Mouse (Mus musculus) heart, embryonic 11.5 days (tissue): Measurements from ENCODE around the gene Coch. TPM values are rescaled to one million over a fixed set of nuclear protein-coding genes. Genes with fewer than 3 reads are reported as not detected.
"Not testable (repeated sequence)": the region's sequence is repeated elsewhere in the genome, so short reads cannot be mapped to it uniquely, and the experiment has no call there.

Experiments used
- ATAC-seq: fragments of 200-750 bp; cut with Nextera tagmentation; replicated peaks from 2 replicates; pipeline ENCODE4 v1.8.0; 2017; ENCODE audit warnings: moderate library complexity; ENCODE audit not compliant: insufficient number of reproducible peaks, low FRiP score, low TSS enrichment
- H3K27ac ChIP-seq: fragments of 300-500 bp; sonication (generic); 2 replicates; pipeline ENCODE4 v1.5.1; 2014; ENCODE audit warnings: mild to moderate bottlenecking, low read depth, low read length
- H3K27me3 ChIP-seq: fragments of 300-500 bp; sonication (generic); 2 replicates; pipeline ENCODE4 v1.6.1; 2014; ENCODE audit warnings: mild to moderate bottlenecking, low read length, mixed read lengths; ENCODE audit not compliant: control insufficient read depth, insufficient read depth
- H3K36me3 ChIP-seq: fragments of 300-500 bp; sonication (generic); 2 replicates; pipeline ENCODE4 v1.6.1; 2014; ENCODE audit warnings: mild to moderate bottlenecking, low read length, moderate library complexity, mixed read lengths; ENCODE audit not compliant: control insufficient read depth, insufficient read depth
- H3K4me1 ChIP-seq: fragments of 300-500 bp; sonication (generic); 2 replicates; pipeline ENCODE4 v1.6.1; 2014; ENCODE audit warnings: low read length; ENCODE audit not compliant: control insufficient read depth, insufficient read depth
- H3K4me2 ChIP-seq: fragments of 300-500 bp; sonication (generic); 2 replicates; pipeline ENCODE4 v1.6.1; 2014; ENCODE audit warnings: mild to moderate bottlenecking, moderate library complexity
- H3K4me3 ChIP-seq: fragments of 300-500 bp; sonication (generic); 2 replicates; pipeline ENCODE4 v1.5.1; 2014; ENCODE audit warnings: low read depth, low read length
- H3K9ac ChIP-seq: fragments of 300-500 bp; sonication (generic); 2 replicates; pipeline ENCODE4 v1.6.1; 2014; ENCODE audit warnings: mild to moderate bottlenecking, low read depth, low read length, moderate library complexity
- H3K9me3 ChIP-seq: fragments of 300-500 bp; sonication (generic); replicated peaks from 2 replicates; pipeline ENCODE4 v1.6.1; 2016; ENCODE audit warnings: low read length; ENCODE audit not compliant: control insufficient read depth
- WGBS: fragments of 180-500 bp; shearing (Covaris S2); extraction: QIAGEN DNeasy Blood & Tissue Kit; methylation state at CpG from one replicate; pipeline ENCODE4 v1.1.7; 2014; ENCODE audit not compliant: insufficient replicate concordance; 5-methylcytosine and 5-hydroxymethylcytosine counted together
- polyA plus RNA-seq: library from polyadenylated mRNA; unstranded; fragments of >200 nt; fragmentation: Nextera tagmentation; extraction: Ambion mirVana; gene quantifications from 2 replicates; pipeline ENCODE4 v1.2.1, GENCODE M21; 2014

The Coch gene
- polyA plus RNA-seq, 1 experiment from 2014 or later = 1.7 TPM

DNA sequence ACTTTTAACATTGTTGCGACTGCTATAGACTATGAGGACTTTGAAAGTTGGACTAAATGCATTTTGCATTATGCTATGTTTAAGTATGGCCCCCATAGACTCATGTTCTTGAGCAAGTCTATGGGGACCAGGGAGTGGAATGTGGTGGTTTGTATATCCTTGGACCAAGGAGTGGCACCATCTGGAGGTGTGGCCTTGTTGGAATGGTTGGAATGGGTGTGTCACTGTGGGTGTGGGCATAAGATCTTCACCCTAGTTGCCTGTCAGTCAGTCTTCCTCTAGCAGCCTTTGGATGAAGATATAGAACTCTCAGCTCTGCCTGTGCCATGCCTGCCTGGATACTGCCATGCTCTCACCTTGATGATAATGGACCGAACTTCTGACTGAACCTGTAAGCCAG is 15.3 kb upstream of the Coch start:
- H3K4me2 ChIP-seq, H3K9me3 ChIP-seq, H3K4me3 ChIP-seq, H3K9ac ChIP-seq, H3K36me3 ChIP-seq, H3K4me1 ChIP-seq, H3K27ac ChIP-seq, ATAC-seq, H3K27me3 ChIP-seq: not testable (repeated sequence)
- 85% methylated on average over 2 of the region's 2 CpGs for WGBS

DNA sequence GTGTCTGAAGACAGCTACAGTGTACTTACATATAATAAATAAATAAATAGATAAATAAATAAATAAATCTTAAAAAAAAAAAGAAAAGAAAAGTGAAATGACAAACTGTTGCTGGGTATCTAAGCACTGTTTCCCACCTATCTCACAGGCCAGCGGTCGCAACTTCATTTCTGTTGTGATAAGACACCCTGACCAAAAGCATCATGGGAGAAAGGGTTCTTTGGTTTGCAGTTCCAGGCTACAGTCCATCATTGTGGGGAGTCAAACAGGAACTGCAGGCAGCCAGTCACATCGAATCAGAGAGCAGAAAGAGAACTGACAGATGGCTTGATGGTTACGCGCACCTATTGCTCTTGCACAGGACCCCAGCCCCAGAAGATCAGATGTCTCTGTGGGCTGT is 3.9 kb upstream of the Coch start:
- no peak overlapping the region for H3K9ac ChIP-seq
- peaks cover 5% of the 10 kb centered on the region for H3K4me1 ChIP-seq
- H3K36me3 ChIP-seq = no peaks in the 10 kb centered on the region
- no peak overlapping the region for H3K4me3 ChIP-seq
- 69% methylated on average over 5 of the region's 5 CpGs for WGBS
- peaks cover 29% of the 10 kb centered on the region for H3K27me3 ChIP-seq
- H3K27ac ChIP-seq = no peak overlapping the region
- no peaks in the 10 kb centered on the region for H3K9me3 ChIP-seq
- ATAC-seq = no peak
- no peak overlapping the region for H3K4me2 ChIP-seq

DNA sequence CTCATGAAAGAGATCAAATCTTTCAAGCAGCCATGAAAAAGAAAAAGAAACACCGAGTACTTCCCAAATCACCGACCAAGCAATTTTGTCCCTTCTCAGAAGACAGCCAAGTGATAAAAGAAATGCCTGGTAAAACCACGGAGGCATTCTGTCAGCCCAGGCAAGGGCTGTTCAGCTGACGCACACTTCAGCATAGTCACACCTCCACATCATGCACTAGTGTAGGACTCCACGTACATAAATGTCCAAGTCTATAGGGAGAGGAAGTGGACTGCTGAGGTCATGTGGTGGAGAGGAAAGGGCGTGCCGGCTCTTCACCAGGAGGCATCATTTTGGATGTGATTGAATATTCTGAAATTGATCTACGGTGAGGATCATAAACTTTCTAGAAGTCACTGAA is 1.2 kb upstream of the Coch start:
- WGBS = 57% methylated on average over 8 of the region's 8 CpGs
- Histone ChIP-seq H3K36me3 (no peaks in the 10 kb centered on the region), H3K4me3 (no peak overlapping the region), H3K9me3 (no peaks in the 10 kb centered on the region), H3K4me2 (no peak overlapping the region), H3K9ac (no peak overlapping the region), H3K27me3 (peaks cover 45% of the 10 kb centered on the region), H3K27ac (no peak overlapping the region), H3K4me1 (peaks cover 5% of the 10 kb centered on the region)
- no peak for ATAC-seq

DNA sequence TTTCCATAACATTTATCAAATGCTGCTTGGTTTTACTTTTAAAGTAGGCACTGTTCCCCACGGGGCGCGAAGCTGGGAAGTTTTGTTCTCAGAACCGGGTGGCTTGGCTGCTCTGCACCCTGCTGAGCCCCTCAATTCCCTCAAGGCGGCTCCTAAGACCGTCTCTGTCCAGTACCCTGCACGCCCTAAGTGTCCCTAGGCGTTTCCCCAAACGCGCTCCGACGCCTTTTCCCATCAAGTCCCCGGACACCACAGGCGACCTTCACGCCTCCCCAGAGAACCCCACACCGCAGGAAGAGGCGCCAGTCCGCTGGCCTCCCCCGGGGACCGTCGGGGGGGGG is 283 bp upstream of the Coch start:
- Histone ChIP-seq H3K4me1 (peaks cover 5% of the 10 kb centered on the region), H3K4me3 (peak overlapping the region; percentile 65), H3K27ac (no peak overlapping the region), H3K4me2 (peak overlapping the region; percentile 97), H3K9ac (peak overlapping the region; percentile 47), H3K9me3 (no peaks in the 10 kb centered on the region), H3K36me3 (no peaks in the 10 kb centered on the region), H3K27me3 (peaks cover 45% of the 10 kb centered on the region)
- WGBS = under 1% methylated on average over 15 of the region's 21 CpGs
- ATAC-seq = peak; percentile 39; the same call in 1 of the 2 replicates

DNA sequence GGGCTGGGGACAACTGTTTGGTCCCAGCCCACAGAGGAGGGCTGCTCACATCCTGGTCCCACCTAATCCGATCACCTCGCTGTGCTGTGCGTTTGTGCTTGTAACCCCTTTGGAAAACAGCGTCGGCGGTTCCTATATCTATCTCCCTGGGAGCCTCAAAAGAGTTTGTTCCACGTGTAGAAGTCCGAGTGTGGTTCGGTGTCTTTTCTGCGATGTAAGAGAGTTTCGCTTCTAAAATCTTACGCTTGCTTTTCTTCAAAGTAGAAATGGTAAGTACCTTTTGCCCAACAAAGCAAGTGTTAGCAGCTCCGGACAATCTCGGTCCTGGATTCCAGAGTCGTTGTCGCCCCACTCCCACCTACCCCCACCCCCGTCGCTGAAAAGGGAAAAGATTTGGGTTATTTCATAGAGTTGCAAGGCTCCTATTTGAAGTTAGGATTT is 909 bp downstream of the Coch start:
- WGBS = 2% methylated on average over 18 of the region's 18 CpGs
- Histone ChIP-seq H3K4me2 (peak overlapping the region; percentile 97), H3K9ac (peak overlapping the region; percentile 39)

DNA sequence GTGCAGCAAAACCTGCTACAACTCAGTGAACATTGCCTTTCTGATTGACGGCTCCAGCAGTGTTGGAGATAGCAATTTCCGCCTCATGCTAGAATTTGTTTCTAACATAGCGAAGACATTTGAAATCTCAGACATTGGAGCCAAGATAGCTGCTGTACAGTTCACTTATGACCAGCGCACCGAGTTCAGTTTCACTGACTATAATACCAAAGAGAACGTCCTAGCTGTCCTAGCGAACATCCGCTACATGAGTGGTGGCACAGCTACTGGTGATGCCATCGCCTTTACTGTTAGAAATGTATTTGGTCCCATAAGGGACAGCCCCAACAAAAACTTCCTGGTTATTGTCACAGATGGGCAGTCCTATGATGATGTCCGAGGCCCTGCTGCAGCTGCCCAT is 10.2 kb downstream of the Coch start:
- no peak overlapping the region for H3K27ac ChIP-seq
- peaks cover 9% of the 10 kb centered on the region; the same call in 1 of the 2 replicates for H3K36me3 ChIP-seq
- H3K4me1 ChIP-seq = no peaks in the 10 kb centered on the region
- WGBS = 93% methylated on average over 10 of the region's 10 CpGs
- H3K9ac ChIP-seq = no peak overlapping the region
- no peak for ATAC-seq
- no peaks in the 10 kb centered on the region for H3K27me3 ChIP-seq
- no peak overlapping the region for H3K4me3 ChIP-seq
- H3K4me2 ChIP-seq = no peak overlapping the region
- H3K9me3 ChIP-seq = no peaks in the 10 kb centered on the region

More for the DNA sequence above, 909 bp downstream of the Coch start:
- Histone ChIP-seq H3K9me3 (no peaks in the 10 kb centered on the region), H3K4me1 (peaks cover 5% of the 10 kb centered on the region), H3K36me3 (no peaks in the 10 kb centered on the region), H3K4me3 (peak overlapping the region; percentile 65), H3K27me3 (peaks cover 45% of the 10 kb centered on the region), H3K27ac (no peak overlapping the region)
- ATAC-seq = no peak

DNA sequence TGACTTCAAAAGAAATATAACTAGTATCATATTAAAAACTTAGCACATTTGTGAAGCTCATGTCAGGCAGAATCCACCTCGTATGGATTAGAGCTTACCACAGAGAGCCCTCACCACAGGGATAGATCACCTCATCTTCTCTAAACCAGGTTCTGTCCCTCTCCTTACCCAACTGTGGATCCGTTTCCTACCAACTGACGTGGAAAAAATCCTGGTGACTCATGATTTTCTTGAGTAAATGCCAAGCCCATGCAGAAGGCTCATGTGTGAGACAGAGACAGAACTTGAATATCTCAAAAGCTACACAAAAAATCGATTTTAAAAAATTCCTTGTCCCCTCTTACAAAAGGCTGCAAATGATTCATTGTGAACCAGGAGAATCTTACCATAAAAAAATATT is 13.0 kb downstream of the Coch start:
- no peak for ATAC-seq
- H3K4me2 ChIP-seq = no peak overlapping the region
- H3K4me3 ChIP-seq = no peak overlapping the region
- H3K4me1 ChIP-seq = no peaks in the 10 kb centered on the region
- no peaks in the 10 kb centered on the region for H3K9me3 ChIP-seq
- no peaks in the 10 kb centered on the region for H3K27me3 ChIP-seq
- 84% methylated on average over 4 of the region's 4 CpGs for WGBS
- peaks cover 14% of the 10 kb centered on the region; the same call in 1 of the 2 replicates for H3K36me3 ChIP-seq
- no peak overlapping the region for H3K27ac ChIP-seq
- H3K9ac ChIP-seq = no peak overlapping the region

DNA sequence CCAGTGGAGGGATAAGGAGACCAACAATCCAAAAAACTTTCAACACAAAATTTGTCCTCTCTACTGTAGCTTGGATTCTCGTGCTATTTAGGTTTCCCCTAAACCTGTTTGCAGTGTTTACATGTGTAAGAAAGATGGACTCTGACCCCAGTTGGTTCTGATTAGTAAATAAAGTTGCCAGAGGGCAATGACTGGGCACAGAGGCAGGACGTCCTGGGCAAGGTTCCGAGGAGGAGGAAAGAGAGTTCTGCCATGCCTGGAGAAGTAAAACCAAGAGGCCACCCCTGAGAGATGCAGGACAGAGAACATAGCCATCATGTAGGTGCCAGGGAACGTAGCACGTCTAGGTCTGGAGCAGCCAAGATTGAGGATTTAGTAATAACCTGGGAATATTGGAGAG is 19.2 kb downstream of the Coch start:
- Histone ChIP-seq H3K4me3 (no peak overlapping the region), H3K27ac (no peak overlapping the region), H3K4me2 (no peak overlapping the region), H3K36me3 (peaks cover 18% of the 10 kb centered on the region), H3K4me1 (no peaks in the 10 kb centered on the region), H3K9ac (no peak overlapping the region), H3K9me3 (no peaks in the 10 kb centered on the region), H3K27me3 (no peaks in the 10 kb centered on the region)
- 87% methylated on average over 5 of the region's 5 CpGs for WGBS
- ATAC-seq = no peak

DNA sequence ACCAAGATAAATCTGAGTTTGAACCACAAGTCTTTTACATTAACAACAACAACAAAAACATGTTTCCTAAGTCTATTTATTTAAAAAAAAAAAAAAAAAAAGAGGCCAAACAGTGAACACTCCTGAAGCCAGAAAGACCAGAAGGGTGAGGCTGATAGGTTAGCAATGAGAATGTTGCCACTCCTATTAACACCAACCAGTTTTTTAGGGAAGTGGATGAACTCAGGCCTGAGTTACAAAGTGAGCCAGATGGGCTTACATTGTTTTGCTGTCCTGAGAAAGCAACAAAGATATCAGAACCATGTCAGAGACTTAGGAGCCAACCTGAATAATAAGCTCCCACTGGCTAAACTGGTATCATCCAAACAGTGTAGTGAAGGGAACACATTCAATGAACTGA is 27.4 kb downstream of the Coch start:
- Histone ChIP-seq H3K27ac (no peak overlapping the region), H3K36me3 (peaks cover 8% of the 10 kb centered on the region), H3K4me2 (no peak overlapping the region), H3K9ac (no peak overlapping the region), H3K27me3 (no peaks in the 10 kb centered on the region), H3K4me1 (no peaks in the 10 kb centered on the region), H3K9me3 (no peaks in the 10 kb centered on the region), H3K4me3 (no peak overlapping the region)
- no peak for ATAC-seq
